Mouse (Mus musculus): ENCODE measurements around the gene Kcnma1. TPM values are rescaled to one million over a fixed set of nuclear protein-coding genes. Genes with fewer than 3 reads are reported as not detected.

The Kcnma1 gene
- polyA plus RNA-seq, 1 experiment = 0.26 TPM

- no peak for TF ChIP-seq SRF (IDR thresholded peaks at IDR 0.05; ENCODE audit: control insufficient read depth, insufficient read length, low read depth)
- no peak for TF ChIP-seq TCF3 (IDR thresholded peaks at IDR 0.05; ENCODE audit: insufficient read length, low read depth)
- Histone ChIP-seq H3K36me3 (ENCODE audit: control insufficient read depth, insufficient read depth) (no peaks in the 10 kb centered on the region), H3ac (ENCODE audit: control insufficient read depth, insufficient read length) (no peak overlapping the region), H3K79me2 (ENCODE audit: control insufficient read depth, insufficient read depth) (no peaks in the 10 kb centered on the region), H3K4me2 (ENCODE audit: low read depth) (no peak overlapping the region), H3K4me3 (no peak overlapping the region), H3K27me3 (ENCODE audit: control insufficient read depth, insufficient read depth, insufficient read length) (peaks cover 24% of the 10 kb centered on the region)
These were observed 21.9 kb upstream of the Kcnma1 start for GRCm38 (mm10) chr14:24036208-24036535.

- Histone ChIP-seq H3K79me2 (ENCODE audit: control insufficient read depth, insufficient read depth) (no peaks in the 10 kb centered on the region), H3K36me3 (ENCODE audit: control insufficient read depth, insufficient read depth) (no peaks in the 10 kb centered on the region), H3ac (ENCODE audit: control insufficient read depth, insufficient read length) (no peak overlapping the region), H3K27me3 (ENCODE audit: control insufficient read depth, insufficient read depth, insufficient read length) (peaks cover 24% of the 10 kb centered on the region), H3K4me3 (no peak overlapping the region), H3K4me2 (ENCODE audit: low read depth) (no peak overlapping the region)
- no peak for TF ChIP-seq TCF3 (IDR thresholded peaks at IDR 0.05; ENCODE audit: insufficient read length, low read depth)
- peak in 1 of 3 experiments; percentile 30 for TF ChIP-seq MYOD1 (IDR thresholded peaks at IDR 0.05; ENCODE audit: control insufficient read depth in 1 of 3, insufficient read length in 2 of 3, low read depth in 2 of 3)
These were observed 21.4 kb upstream of the Kcnma1 start for GRCm38 (mm10) chr14:24035486-24036207.

- H3K4me3 ChIP-seq = no peak overlapping the region
- no peaks in the 10 kb centered on the region for H3K79me2 ChIP-seq (ENCODE audit: control insufficient read depth, insufficient read depth)
- no peak for TF ChIP-seq SRF (IDR thresholded peaks at IDR 0.05; ENCODE audit: control insufficient read depth, insufficient read length, low read depth)
- H3K4me2 ChIP-seq (ENCODE audit: low read depth) = no peak overlapping the region
- H3K36me3 ChIP-seq (ENCODE audit: control insufficient read depth, insufficient read depth) = no peaks in the 10 kb centered on the region
- H3K27me3 ChIP-seq (ENCODE audit: control insufficient read depth, insufficient read depth, insufficient read length) = peaks cover 24% of the 10 kb centered on the region
- no peak overlapping the region for H3ac ChIP-seq (ENCODE audit: control insufficient read depth, insufficient read length)
These were observed 18.6 kb upstream of the Kcnma1 start for GRCm38 (mm10) chr14:24032876-24033389.

- no peak overlapping the region for H3K4me3 ChIP-seq
- TF ChIP-seq TCF3 (IDR thresholded peaks at IDR 0.05; ENCODE audit: insufficient read length, low read depth) (no peak), MAX (IDR thresholded peaks at IDR 0.05; ENCODE audit: low read depth) (no peak), MYOG (IDR thresholded peaks at IDR 0.05; ENCODE audit: control insufficient read depth in 1 of 3, insufficient read depth in 1 of 3, insufficient read length in 2 of 3, low read depth in 2 of 3) (no peak), USF1 (IDR thresholded peaks at IDR 0.05; ENCODE audit: low read depth) (no peak), REST (IDR thresholded peaks at IDR 0.05; ENCODE audit: insufficient read depth, insufficient read length) (no peak), CEBPB (IDR thresholded peaks at IDR 0.05; ENCODE audit: insufficient read depth, poor library complexity, severe bottlenecking) (no peak), TCF12 (IDR thresholded peaks at IDR 0.05; ENCODE audit: insufficient read depth, poor library complexity, severe bottlenecking) (no peak), SRF (IDR thresholded peaks at IDR 0.05; ENCODE audit: control insufficient read depth, insufficient read length, low read depth) (no peak), E2F4 (IDR thresholded peaks at IDR 0.05; ENCODE audit: insufficient read depth) (no peak), MYOD1 (IDR thresholded peaks at IDR 0.05; ENCODE audit: control insufficient read depth in 1 of 3, insufficient read length in 2 of 3, low read depth in 2 of 3) (no peak), POLR2AphosphoS2 (IDR thresholded peaks at IDR 0.05; ENCODE audit: insufficient read length, low read depth) (no peak), POLR2A (IDR thresholded peaks at IDR 0.05; ENCODE audit: insufficient read length, low read depth) (no peak)
These were observed 17.9 kb upstream of the Kcnma1 start for GRCm38 (mm10) chr14:24032201-24032600.

GRCm38 (mm10) chr14:24020718-24021117 is 6.4 kb upstream of the Kcnma1 start:
- Histone ChIP-seq H3K79me2 (ENCODE audit: control insufficient read depth, insufficient read depth) (no peaks in the 10 kb centered on the region), H3K4me2 (ENCODE audit: low read depth) (no peak overlapping the region), H3K4me3 (no peak overlapping the region), H3ac (ENCODE audit: control insufficient read depth, insufficient read length) (no peak overlapping the region), H3K36me3 (ENCODE audit: control insufficient read depth, insufficient read depth) (no peaks in the 10 kb centered on the region), H3K27me3 (ENCODE audit: control insufficient read depth, insufficient read depth, insufficient read length) (peaks cover 19% of the 10 kb centered on the region)
- no peak for TF ChIP-seq REST (IDR thresholded peaks at IDR 0.05; ENCODE audit: insufficient read depth, insufficient read length)
- TF ChIP-seq MYOD1 (IDR thresholded peaks at IDR 0.05; ENCODE audit: control insufficient read depth in 1 of 3, insufficient read length in 2 of 3, low read depth in 2 of 3) = no peak
- TF ChIP-seq MAX (IDR thresholded peaks at IDR 0.05; ENCODE audit: low read depth) = no peak

More at GRCm38 (mm10) chr14:24032201-24032600, 17.9 kb upstream of the Kcnma1 start:
- Histone ChIP-seq H3K27me3 (ENCODE audit: control insufficient read depth, insufficient read depth, insufficient read length) (peaks cover 24% of the 10 kb centered on the region), H3ac (ENCODE audit: control insufficient read depth, insufficient read length) (no peak overlapping the region), H3K79me2 (ENCODE audit: control insufficient read depth, insufficient read depth) (no peaks in the 10 kb centered on the region), H3K4me2 (ENCODE audit: low read depth) (no peak overlapping the region), H3K36me3 (ENCODE audit: control insufficient read depth, insufficient read depth) (no peaks in the 10 kb centered on the region)

GRCm38 (mm10) chr14:24009978-24010377 is 4.3 kb downstream of the Kcnma1 start:
- TF ChIP-seq E2F4 (IDR thresholded peaks at IDR 0.05; ENCODE audit: insufficient read depth) (no peak), REST (IDR thresholded peaks at IDR 0.05; ENCODE audit: insufficient read depth, insufficient read length) (no peak)
- Histone ChIP-seq H3ac (ENCODE audit: control insufficient read depth, insufficient read length) (no peak overlapping the region), H3K4me3 (no peak overlapping the region), H3K36me3 (ENCODE audit: control insufficient read depth, insufficient read depth) (no peaks in the 10 kb centered on the region), H3K27me3 (ENCODE audit: control insufficient read depth, insufficient read depth, insufficient read length) (peaks cover 13% of the 10 kb centered on the region), H3K4me2 (ENCODE audit: low read depth) (no peak overlapping the region), H3K79me2 (ENCODE audit: control insufficient read depth, insufficient read depth) (no peaks in the 10 kb centered on the region)
